Mouse (Mus musculus) MEL (cell line): ENCODE data around the gene Syt1. TPM values are rescaled to one million over a fixed set of nuclear protein-coding genes. Genes with fewer than 3 reads are reported as not detected.

Experiments used
- DNase-seq: peaks from one replicate; pipeline ENCODE4 v3.0.0; 2011; ENCODE audit warnings: low read depth, low spot score
- H3K27ac ChIP-seq: 2 replicates; pipeline ENCODE4 v1.5.1; 2012; ENCODE audit warnings: low read depth, mild to moderate bottlenecking, control low read depth, low read length, moderate library complexity; ENCODE audit not compliant: control insufficient read depth
- H3K27me3 ChIP-seq, 2 experiments: fragments of 150-350 bp in 1 of 2; sonication (generic) in 1 of 2; 2 replicates each; pipeline ENCODE4 v1.6.1; 2012; ENCODE audit warnings: low read length in 2 of 2, mild to moderate bottlenecking in 2 of 2, improper control_type of control experiment in 1 of 2, moderate library complexity in 1 of 2; ENCODE audit not compliant: insufficient read depth in 2 of 2, control insufficient read depth in 1 of 2
- H3K36me3 ChIP-seq, 2 experiments: 2 replicates each; pipeline ENCODE4 v1.6.1; 2012 to 2014; ENCODE audit warnings: low read length in 2 of 2, improper control_type of control experiment in 1 of 2, inconsistent platforms in 1 of 2, mild to moderate bottlenecking in 1 of 2; ENCODE audit not compliant: insufficient read depth in 2 of 2, control insufficient read depth in 1 of 2
- H3K4me1 ChIP-seq, 2 experiments: fragments of 150-350 bp in 1 of 2; sonication (generic) in 1 of 2; 2 replicates each; pipeline ENCODE4 v1.6.1; 2012; ENCODE audit warnings: low read length in 2 of 2, improper control_type of control experiment in 1 of 2, mild to moderate bottlenecking in 1 of 2; ENCODE audit not compliant: insufficient read depth in 2 of 2, control insufficient read depth in 1 of 2
- H3K4me3 ChIP-seq, 2 experiments: fragments of 150-350 bp in 1 of 2; sonication (generic) in 1 of 2; 2 replicates each; pipeline ENCODE4 v1.5.1; 2012; ENCODE audit warnings: low read depth in 2 of 2, low read length in 2 of 2, mild to moderate bottlenecking in 2 of 2, moderate library complexity in 2 of 2, control low read depth in 1 of 2, improper control_type of control experiment in 1 of 2; ENCODE audit not compliant: control insufficient read depth in 1 of 2, insufficient read depth in 1 of 2
- H3K79me2 ChIP-seq: 2 replicates; pipeline ENCODE4 v1.6.1; 2012; ENCODE audit warnings: mild to moderate bottlenecking, low read length, moderate library complexity; ENCODE audit not compliant: control insufficient read depth, poor library complexity, insufficient read depth
- H3K9ac ChIP-seq: 2 replicates; pipeline ENCODE4 v1.6.1; 2012; ENCODE audit warnings: low read depth, mild to moderate bottlenecking, control low read depth, low read length, moderate library complexity; ENCODE audit not compliant: control insufficient read depth, poor library complexity, severe bottlenecking
- H3K9me3 ChIP-seq: fragments of 150-350 bp; sonication (generic); replicated peaks from 2 replicates; pipeline ENCODE4 v1.6.1; 2012; ENCODE audit warnings: mild to moderate bottlenecking, low read length, improper control_type of control experiment, moderate library complexity; ENCODE audit not compliant: insufficient read depth
- CHD1 ChIP-seq: IDR thresholded peaks from 2 replicates; pipeline ENCODE4 v1.6.1; 2012; ENCODE audit warnings: low read depth, mild to moderate bottlenecking, inconsistent platforms, low read length, improper control_type of control experiment
- CTCF ChIP-seq, 3 experiments: IDR thresholded peaks in 2 of 3; conservative IDR thresholded peaks in 1 of 3; 2 replicates each; pipeline ENCODE4 v1.5.1; 2011 to 2012; ENCODE audit warnings: low read length in 3 of 3, low read depth in 2 of 3, mild to moderate bottlenecking in 2 of 3, improper control_type of control experiment in 1 of 3, inconsistent platforms in 1 of 3, mixed read lengths in 1 of 3, moderate library complexity in 1 of 3; ENCODE audit not compliant: control insufficient read depth in 1 of 3, insufficient read depth in 1 of 3, poor library complexity in 1 of 3, severe bottlenecking in 1 of 3
- ELF1 ChIP-seq: IDR thresholded peaks from 2 replicates; pipeline ENCODE4 v1.6.1; 2014; ENCODE audit warnings: low read depth, mild to moderate bottlenecking, inconsistent platforms, low read length, improper control_type of control experiment, moderate library complexity
- GABPA ChIP-seq: IDR thresholded peaks from 2 replicates; pipeline ENCODE4 v1.6.1; 2012; ENCODE audit warnings: low read depth, mild to moderate bottlenecking, inconsistent platforms, low read length, improper control_type of control experiment, moderate library complexity
- GATA1 ChIP-seq: IDR thresholded peaks from 2 replicates; pipeline ENCODE4 v1.6.1; 2011; ENCODE audit warnings: low read depth, low read length, improper control_type of control experiment
- HCFC1 ChIP-seq: IDR thresholded peaks from 2 replicates; pipeline ENCODE4 v1.6.1; 2012; ENCODE audit warnings: low read depth, mild to moderate bottlenecking, inconsistent platforms, low read length, improper control_type of control experiment, moderate library complexity
- JUND ChIP-seq: IDR thresholded peaks from 2 replicates; pipeline ENCODE4 v1.6.1; 2011; ENCODE audit warnings: low read depth, mild to moderate bottlenecking, improper control_type of control experiment, low read length
- KAT2A ChIP-seq: conservative IDR thresholded peaks from 2 replicates; pipeline ENCODE4 v1.6.1; 2012; ENCODE audit warnings: low read depth, low read length, improper control_type of control experiment, inconsistent platforms
- MAFK ChIP-seq: IDR thresholded peaks from 2 replicates; pipeline ENCODE4 v1.6.1; 2011; ENCODE audit warnings: low read depth, mild to moderate bottlenecking, low read length, improper control_type of control experiment, borderline replicate concordance
- MEF2A ChIP-seq: IDR thresholded peaks from 2 replicates; pipeline ENCODE4 v1.6.1; 2014; ENCODE audit warnings: low read depth, mild to moderate bottlenecking, inconsistent platforms, low read length, improper control_type of control experiment; ENCODE audit not compliant: poor library complexity, insufficient replicate concordance, severe bottlenecking; ENCODE audit errors: extremely low read depth
- MXI1 ChIP-seq: IDR thresholded peaks from 2 replicates; pipeline ENCODE4 v1.6.1; 2011; ENCODE audit warnings: mild to moderate bottlenecking, low read depth, low read length, improper control_type of control experiment
- NELFE ChIP-seq: IDR thresholded peaks from 2 replicates; pipeline ENCODE4 v1.6.1; 2011; ENCODE audit warnings: low read depth, low read length, improper control_type of control experiment
- NRF1 ChIP-seq: IDR thresholded peaks from 2 replicates; pipeline ENCODE4 v1.6.1; 2014; ENCODE audit warnings: low read depth, mild to moderate bottlenecking, inconsistent platforms, low read length, improper control_type of control experiment, moderate library complexity; ENCODE audit not compliant: poor library complexity, insufficient read depth, severe bottlenecking
- POLR2AphosphoS5 ChIP-seq: IDR thresholded peaks from 2 replicates; pipeline ENCODE4 v1.6.1; 2012; ENCODE audit warnings: low read depth, borderline replicate concordance, mild to moderate bottlenecking, inconsistent platforms, low read length, moderate library complexity, mixed read lengths
- RAD21 ChIP-seq: IDR thresholded peaks from 2 replicates; pipeline ENCODE4 v1.6.1; 2011; ENCODE audit warnings: mild to moderate bottlenecking, low read depth, low read length, improper control_type of control experiment
- SIN3A ChIP-seq: IDR thresholded peaks from 2 replicates; pipeline ENCODE4 v1.6.1; 2012; ENCODE audit warnings: low read length, improper control_type of control experiment, inconsistent platforms
- SMC3 ChIP-seq: IDR thresholded peaks from 2 replicates; pipeline ENCODE4 v1.6.1; 2011; ENCODE audit warnings: low read depth, low read length, improper control_type of control experiment
- TAL1 ChIP-seq: IDR thresholded peaks from 2 replicates; pipeline ENCODE4 v1.6.1; 2012; ENCODE audit warnings: mild to moderate bottlenecking, inconsistent platforms, low read length, moderate library complexity, mixed read lengths
- TBP ChIP-seq: IDR thresholded peaks from 2 replicates; pipeline ENCODE4 v1.8.0; 2011; ENCODE audit warnings: low read depth, low read length, improper control_type of control experiment
- TCF12 ChIP-seq: IDR thresholded peaks from 2 replicates; pipeline ENCODE4 v1.6.1; 2014; ENCODE audit warnings: low read depth, mild to moderate bottlenecking, inconsistent platforms, low read length, improper control_type of control experiment, moderate library complexity
- UBTF ChIP-seq: IDR thresholded peaks from 2 replicates; pipeline ENCODE4 v1.6.1; 2012; ENCODE audit warnings: low read depth, mild to moderate bottlenecking, inconsistent platforms, low read length, improper control_type of control experiment, moderate library complexity, borderline replicate concordance; ENCODE audit not compliant: insufficient read depth
- USF2 ChIP-seq, 2 experiments: IDR thresholded peaks; 2 replicates each; pipeline ENCODE4 v1.6.1; 2011 to 2012; ENCODE audit warnings: improper control_type of control experiment in 2 of 2, low read length in 2 of 2, borderline replicate concordance in 1 of 2, inconsistent platforms in 1 of 2, low read depth in 1 of 2, mild to moderate bottlenecking in 1 of 2; ENCODE audit not compliant: insufficient read depth in 1 of 2
- ZC3H11A ChIP-seq: IDR thresholded peaks from 2 replicates; pipeline ENCODE4 v1.6.1; 2012; ENCODE audit warnings: low read depth, mild to moderate bottlenecking, inconsistent platforms, low read length, improper control_type of control experiment
- ZKSCAN1 ChIP-seq: IDR thresholded peaks from 2 replicates; pipeline ENCODE4 v1.6.1; 2012; ENCODE audit warnings: low read depth, mild to moderate bottlenecking, inconsistent platforms, low read length, improper control_type of control experiment, moderate library complexity
- polyA plus RNA-seq, 2 experiments: library from polyadenylated mRNA; stranded (reverse) in 1 of 2; unstranded in 1 of 2; fragments of >175 nt in 1 of 2; fragments of >200 nt in 1 of 2; gene quantifications; 2 replicates each; pipeline versions ENCODE4 v1.2.1 to v1.2.4; 2012; ENCODE audit warnings: low replicate concordance in 2 of 2, low read depth in 1 of 2; ENCODE audit not compliant: insufficient read length in 2 of 2, insufficient read depth in 1 of 2, missing spikeins in 1 of 2
- total RNA-seq: library from RNA; depleted of rRNA; stranded (reverse); fragments of 300-350 nt; gene quantifications from 2 replicates; pipeline ENCODE4 v1.2.3, GENCODE M21; 2012

Gene Syt1
- total and polyA plus RNA-seq, 3 experiments, result not detected

GRCm38 (mm10) chr10:108525506-108525905 is 485.3 kb downstream of the Syt1 start:
- Histone ChIP-seq H3K36me3 (no peaks in the 10 kb centered on the region), H3K27me3 (peaks cover 0 to 1% of the 10 kb centered on the region in 2 experiments; a peak in 2 of 4 replicates), H3K79me2 (no peaks in the 10 kb centered on the region), H3K9ac (no peak overlapping the region), H3K27ac (no peak overlapping the region), H3K4me3 (no peak overlapping the region), H3K4me1 (no peaks in the 10 kb centered on the region), H3K9me3 (no peaks in the 10 kb centered on the region)
- no peak for DNase-seq
- no peak for TF ChIP-seq HCFC1
- TF ChIP-seq TAL1, result no peak
- no peak for TF ChIP-seq NELFE

GRCm38 (mm10) chr10:108524306-108525029 is 486.3 kb downstream of the Syt1 start:
- H3K4me1 ChIP-seq, result no peaks in the 10 kb centered on the region
- no peak overlapping the region for H3K4me3 ChIP-seq
- no peaks in the 10 kb centered on the region for H3K79me2 ChIP-seq
- H3K9ac ChIP-seq, result no peak overlapping the region
- TF ChIP-seq CTCF (IDR thresholded peaks at IDR 0.05 in 2 of 3, conservative IDR thresholded peaks at IDR 0.05 in 1 of 3; ENCODE audit: control insufficient read depth in 1 of 3, insufficient read depth in 1 of 3, low read depth in 2 of 3, low read length in 3 of 3, poor library complexity in 1 of 3, severe bottlenecking in 1 of 3), result peak in 1 of 3 experiments; percentile 10; a peak in 1 of 6 replicates
- TF ChIP-seq SMC3, result 0 out of 2 replicates have a peak, but pooled peaks have one; percentile 10
- TF ChIP-seq RAD21, result peak; percentile 25
- no peak for TF ChIP-seq SIN3A
- H3K27ac ChIP-seq, result no peak overlapping the region
- no peaks in the 10 kb centered on the region for H3K9me3 ChIP-seq
- peaks cover 0 to 1% of the 10 kb centered on the region in 2 experiments; a peak in 2 of 4 replicates for H3K27me3 ChIP-seq
- DNase-seq, result peak; percentile 6
- no peaks in the 10 kb centered on the region for H3K36me3 ChIP-seq

- H3K27me3 ChIP-seq, result no peaks in the 10 kb centered on the region
- H3K9ac ChIP-seq, result no peak overlapping the region
- H3K79me2 ChIP-seq, result no peaks in the 10 kb centered on the region
- TF ChIP-seq CHD1, result no peak
- TF ChIP-seq MEF2A, result no peak
- TF ChIP-seq USF2 (IDR thresholded peaks at IDR 0.05; ENCODE audit: borderline replicate concordance in 1 of 2, insufficient read depth in 1 of 2, low read depth in 1 of 2, low read length in 2 of 2), result no peak
- no peak for TF ChIP-seq MXI1
- TF ChIP-seq GATA1, result no peak
- no peak for TF ChIP-seq POLR2AphosphoS5
- TF ChIP-seq JUND, result no peak
- TF ChIP-seq ZC3H11A, result no peak
- TF ChIP-seq NRF1, result no peak
- no peak for TF ChIP-seq KAT2A
- no peak for TF ChIP-seq HCFC1
- TF ChIP-seq ZKSCAN1, result no peak
- TF ChIP-seq UBTF, result no peak
- TF ChIP-seq TBP, result no peak
- no peak for TF ChIP-seq ELF1
- TF ChIP-seq NELFE, result no peak
- TF ChIP-seq MAFK, result no peak
- no peak for TF ChIP-seq TCF12
- no peak for TF ChIP-seq GABPA
- no peak for TF ChIP-seq SIN3A
- no peaks in the 10 kb centered on the region for H3K9me3 ChIP-seq
- H3K4me3 ChIP-seq, result no peak overlapping the region
- H3K36me3 ChIP-seq, result no peaks in the 10 kb centered on the region
- no peak for DNase-seq
- H3K4me1 ChIP-seq, result no peaks in the 10 kb centered on the region
- H3K27ac ChIP-seq, result no peak overlapping the region
These were observed 491.6 kb downstream of the Syt1 start for GRCm38 (mm10) chr10:108519156-108519555.
